Mouse (Mus musculus): ENCODE data around the gene Tomm20. TPM values are rescaled to one million over a fixed set of nuclear protein-coding genes. Genes with fewer than 3 reads are reported as not detected.
A peak's percentile ranks its signal among the peaks of the same experiment; 100 is the strongest.
"Not testable (repeated sequence)": the region's sequence is repeated elsewhere in the genome, so short reads cannot be mapped to it uniquely, and the experiment has no call there.

Tomm20 gene
- 198 and 207 TPM in 2 replicates for polyA plus RNA-seq (2015; fragmentation: Nextera tagmentation; extraction: Ambion mirVana)

DNA sequence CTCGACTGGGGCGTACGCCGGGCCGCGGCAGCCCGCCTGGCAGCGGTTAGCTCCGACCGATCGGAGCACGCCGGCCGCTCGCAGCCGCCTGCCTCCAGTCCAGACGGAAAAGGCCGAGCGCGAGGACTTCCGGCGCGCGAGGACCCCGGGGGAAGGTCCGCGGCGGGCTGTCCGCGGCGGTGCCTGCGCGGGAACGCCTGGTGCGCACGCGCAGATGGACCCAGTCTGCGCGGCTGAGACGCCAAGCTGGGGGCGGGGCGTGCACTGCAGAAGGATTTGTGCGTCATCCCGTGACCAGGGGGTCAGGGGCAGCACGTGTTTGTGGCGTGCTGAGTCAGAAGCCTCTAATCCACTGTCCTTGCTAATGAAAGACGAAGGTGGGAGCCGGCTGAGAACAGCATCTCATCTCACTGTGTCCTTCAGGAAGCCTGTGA lies at the start of gene Tomm20:
Tomm20 (minus strand) TSS at position 115 of the 434 bp plus-strand sequence.
- Histone ChIP-seq H3K27me3 (no peaks in the 10 kb centered on the region), H3K36me3 (peaks cover 26% of the 10 kb centered on the region), H3K9ac (replicated peaks) (peak within 1 kb of the TSS; percentile 93), H3K4me2 (replicated peaks) (peak within 1 kb of the TSS; percentile 98), H3K4me1 (replicated peaks) (peaks cover 26% of the 10 kb centered on the region), H3K9me3 (no peaks in the 10 kb centered on the region), H3K4me3 (replicated peaks) (peak within 1 kb of the TSS; percentile 75), H3K27ac (peak within 1 kb of the TSS; percentile 88)
- WGBS, result under 1% methylated on average over 39 of the region's 48 CpGs
- ATAC-seq, result peak; percentile 96

- H3K27me3 ChIP-seq, result 0 out of 2 replicates have a peak, but pooled peaks cover 3% of the 10 kb centered on the region
Observed at GRCm38 (mm10) chr8:126994506-126994905, 48.9 kb upstream of the Tomm20 start.

DNA sequence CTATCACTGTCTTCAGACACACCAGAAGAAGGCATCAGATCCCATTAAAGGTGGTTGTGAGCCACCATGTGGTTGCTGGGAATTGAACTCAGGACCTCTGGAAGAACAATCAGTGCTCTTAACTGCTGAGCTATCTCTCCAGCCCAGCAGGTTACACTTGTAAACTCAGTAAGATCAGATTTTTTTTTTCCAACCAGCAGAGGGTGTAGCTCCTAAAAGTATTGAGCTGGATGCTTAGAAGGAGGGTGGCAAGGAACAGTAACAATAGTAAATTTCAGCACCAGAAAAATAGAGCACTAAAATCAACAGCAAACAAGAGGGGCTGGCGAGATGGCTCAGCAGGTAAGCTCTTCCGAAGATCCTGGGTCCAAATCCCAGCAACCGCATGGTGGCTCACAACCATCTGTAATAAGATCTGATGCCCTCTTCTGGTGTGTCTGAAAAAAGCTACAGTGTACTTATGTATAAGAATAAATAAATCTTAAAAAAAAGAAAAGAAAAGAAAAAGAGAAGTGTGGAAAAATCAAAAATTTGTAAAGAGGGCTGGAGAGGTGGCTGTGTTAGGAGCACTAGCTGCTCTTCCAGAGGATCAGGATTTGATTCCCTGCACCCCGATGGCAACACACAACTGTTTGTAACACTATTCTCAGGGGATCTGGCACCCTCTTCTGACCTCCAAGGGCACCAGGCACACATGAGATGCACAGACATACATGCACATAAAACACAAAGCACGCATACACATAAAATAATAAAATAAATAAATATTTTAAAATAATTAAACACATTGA lies 43.9 kb upstream of the Tomm20 start:
- Histone ChIP-seq H3K27ac (no peak overlapping the region), H3K4me1 (replicated peaks) (0 out of 2 replicates have a peak, but pooled peaks cover 1% of the 10 kb centered on the region), H3K36me3 (no peaks in the 10 kb centered on the region), H3K27me3 (no peaks in the 10 kb centered on the region), H3K9ac (replicated peaks) (no peak overlapping the region), H3K4me3 (replicated peaks) (no peak overlapping the region), H3K9me3 (no peaks in the 10 kb centered on the region; the same call in 1 of the 2 replicates), H3K4me2 (replicated peaks) (no peak overlapping the region)
- WGBS, result 82% methylated on average over 5 of the region's 5 CpGs
- no peak for ATAC-seq

More at GRCm38 (mm10) chr8:126994506-126994905, 48.9 kb upstream of the Tomm20 start:
- no peak overlapping the region for H3K4me3 ChIP-seq (replicated peaks)
- no peaks in the 10 kb centered on the region; the same call in 1 of the 2 replicates for H3K9me3 ChIP-seq
- 0 out of 2 replicates have a peak, but pooled peaks have one; percentile 30 for ATAC-seq
- no peak overlapping the region for H3K27ac ChIP-seq
- no peak overlapping the region for H3K4me2 ChIP-seq (replicated peaks)
- H3K9ac ChIP-seq (replicated peaks), result no peak overlapping the region
- H3K4me1 ChIP-seq (replicated peaks), result peaks cover 3% of the 10 kb centered on the region; the same call in 1 of the 2 replicates
- no peaks in the 10 kb centered on the region for H3K36me3 ChIP-seq
- 73% methylated on average over 1 of the region's 1 CpGs for WGBS

DNA sequence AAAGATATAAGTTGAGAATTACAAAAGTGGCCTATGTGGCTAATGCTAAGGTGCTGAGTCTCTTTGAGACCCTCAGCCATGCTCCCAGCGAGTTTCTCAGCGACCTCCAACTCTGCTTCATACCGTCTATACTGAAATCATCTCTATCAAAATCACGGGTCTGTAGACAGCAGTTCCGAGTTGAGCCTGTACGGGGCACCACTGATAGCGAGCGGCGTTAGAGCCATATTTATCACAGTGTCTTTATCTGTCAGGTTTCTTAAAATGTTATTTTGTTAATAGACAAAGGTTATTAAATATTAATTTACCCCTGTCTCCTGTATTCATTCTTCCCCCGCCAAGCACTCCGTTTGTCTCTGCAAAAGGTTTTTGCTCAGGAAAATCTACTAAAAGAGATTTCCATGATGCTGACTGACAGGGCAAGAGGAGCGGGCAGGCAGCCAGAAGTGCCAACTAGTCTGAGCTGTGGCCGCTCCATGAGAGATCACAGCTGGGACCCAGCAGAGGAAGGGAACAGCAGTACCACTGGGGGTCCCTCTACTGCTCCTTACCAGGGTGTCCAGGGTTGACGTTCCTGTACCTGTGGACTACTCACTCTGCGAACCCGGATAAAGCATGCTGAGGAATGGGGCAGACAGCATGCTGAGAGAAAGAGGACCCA lies 42.8 kb upstream of the Tomm20 start:
- no peaks in the 10 kb centered on the region for H3K36me3 ChIP-seq
- H3K27ac ChIP-seq, result no peak overlapping the region
- 0 out of 2 replicates have a peak, but pooled peaks cover 3% of the 10 kb centered on the region for H3K27me3 ChIP-seq
- no peak overlapping the region for H3K4me2 ChIP-seq (replicated peaks)
- H3K4me1 ChIP-seq (replicated peaks), result no peaks in the 10 kb centered on the region
- no peaks in the 10 kb centered on the region; the same call in 1 of the 2 replicates for H3K9me3 ChIP-seq
- ATAC-seq, result no peak
- no peak overlapping the region for H3K4me3 ChIP-seq (replicated peaks)
- no peak overlapping the region for H3K9ac ChIP-seq (replicated peaks)
- WGBS, result 61% methylated on average over 16 of the region's 16 CpGs

- H3K27me3 ChIP-seq, result 0 out of 2 replicates have a peak, but pooled peaks cover 3% of the 10 kb centered on the region
- 4% methylated on average over 12 of the region's 12 CpGs for WGBS
- no peak overlapping the region for H3K9ac ChIP-seq (replicated peaks)
- H3K27ac ChIP-seq, result no peak overlapping the region
- no peak overlapping the region for H3K4me2 ChIP-seq (replicated peaks)
- H3K4me1 ChIP-seq (replicated peaks), result no peaks in the 10 kb centered on the region
- H3K9me3 ChIP-seq, result no peaks in the 10 kb centered on the region; the same call in 1 of the 2 replicates
- peak; percentile 58; the same call in 1 of the 2 replicates for ATAC-seq
- no peaks in the 10 kb centered on the region for H3K36me3 ChIP-seq
- H3K4me3 ChIP-seq (replicated peaks), result no peak overlapping the region
Observed at GRCm38 (mm10) chr8:126986495-126986894, 40.9 kb upstream of the Tomm20 start.

GRCm38 (mm10) chr8:126980046-126980445 lies 34.4 kb upstream of the Tomm20 start:
- no peak overlapping the region for H3K9ac ChIP-seq (replicated peaks)
- no peak for ATAC-seq
- H3K36me3 ChIP-seq, result no peaks in the 10 kb centered on the region
- peaks cover 33% of the 10 kb centered on the region for H3K27me3 ChIP-seq
- no peaks in the 10 kb centered on the region for H3K9me3 ChIP-seq
- WGBS, result 78% methylated on average over 5 of the region's 5 CpGs
- no peak overlapping the region for H3K4me2 ChIP-seq (replicated peaks)
- H3K4me3 ChIP-seq (replicated peaks), result no peak overlapping the region
- H3K27ac ChIP-seq, result no peak overlapping the region
- 0 out of 2 replicates have a peak, but pooled peaks cover 4% of the 10 kb centered on the region for H3K4me1 ChIP-seq (replicated peaks)

DNA sequence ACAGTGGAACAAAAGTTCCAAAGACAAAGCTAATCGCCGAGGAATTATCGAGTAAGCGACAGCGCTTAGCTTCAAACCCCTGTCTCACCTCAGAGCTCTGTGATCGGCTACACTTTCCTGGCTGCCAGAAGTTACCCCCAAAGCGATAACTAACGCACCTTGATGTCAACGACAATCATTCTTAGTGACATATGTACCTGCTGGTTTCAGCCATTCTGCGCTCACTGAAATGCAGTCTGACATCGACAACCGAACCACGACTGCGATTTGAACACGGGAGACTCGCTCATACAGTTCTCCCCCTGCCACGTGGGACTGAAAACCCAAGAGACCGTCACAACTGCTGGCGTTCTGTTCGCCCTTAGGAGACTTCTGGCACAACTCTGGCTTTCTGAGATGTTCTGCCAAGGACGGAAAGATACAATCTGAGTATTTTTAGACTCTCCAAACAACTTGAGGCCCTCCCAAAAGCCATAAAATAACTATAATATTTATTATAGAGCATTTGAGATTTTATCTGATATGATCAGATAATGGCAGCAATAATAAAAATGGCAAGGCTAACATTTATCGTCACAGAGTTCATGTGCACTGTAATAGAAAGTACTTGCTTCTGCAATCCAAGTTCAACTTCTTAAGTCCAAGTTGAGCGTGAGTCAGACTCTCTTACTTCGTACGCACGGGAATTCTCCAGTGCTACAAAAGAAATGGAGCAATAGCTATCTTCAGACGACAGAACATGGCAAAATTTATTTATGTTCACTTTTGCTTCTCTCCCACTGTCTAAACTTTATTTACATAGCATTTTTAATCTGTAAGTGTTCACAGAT lies 33.7 kb upstream of the Tomm20 start:
- peak overlapping the region; percentile 28 for H3K4me2 ChIP-seq (replicated peaks)
- no peaks in the 10 kb centered on the region for H3K9me3 ChIP-seq
- 25% methylated on average over 27 of the region's 27 CpGs for WGBS
- H3K36me3 ChIP-seq, result no peaks in the 10 kb centered on the region
- peaks cover 30% of the 10 kb centered on the region for H3K27me3 ChIP-seq
- 0 out of 2 replicates have a peak, but pooled peaks cover 4% of the 10 kb centered on the region for H3K4me1 ChIP-seq (replicated peaks)
- no peak for ATAC-seq
- H3K9ac ChIP-seq (replicated peaks), result no peak overlapping the region
- no peak overlapping the region for H3K27ac ChIP-seq
- peak overlapping the region; percentile 11 for H3K4me3 ChIP-seq (replicated peaks)

DNA sequence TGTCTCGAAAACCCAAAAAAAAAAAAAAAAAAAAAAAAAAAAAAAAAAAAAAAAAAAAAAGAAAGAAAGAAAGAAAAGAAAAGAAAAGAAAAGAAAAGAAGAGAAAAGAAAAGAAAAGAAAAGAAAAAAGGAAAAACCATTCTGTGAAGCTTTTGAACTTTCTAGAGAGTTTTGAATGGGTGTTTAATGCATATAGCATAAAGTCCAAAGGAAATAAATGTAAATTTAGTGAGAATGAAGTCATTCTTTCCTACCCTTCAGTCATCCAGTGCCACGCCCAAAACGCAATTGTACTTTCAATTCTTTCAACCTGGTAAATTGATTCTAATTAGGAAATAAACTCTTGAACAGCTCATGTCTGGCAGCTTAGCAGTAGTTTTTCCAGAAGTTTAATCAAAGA lies 32.9 kb upstream of the Tomm20 start:
- peaks cover 30% of the 10 kb centered on the region for H3K27me3 ChIP-seq
- not testable (repeated sequence) for H3K4me3 ChIP-seq (replicated peaks); H3K9ac ChIP-seq (replicated peaks); H3K36me3 ChIP-seq; H3K4me1 ChIP-seq (replicated peaks); H3K27ac ChIP-seq; H3K9me3 ChIP-seq; ATAC-seq; H3K4me2 ChIP-seq (replicated peaks)
- WGBS, result 49% methylated on average over 2 of the region's 3 CpGs

DNA sequence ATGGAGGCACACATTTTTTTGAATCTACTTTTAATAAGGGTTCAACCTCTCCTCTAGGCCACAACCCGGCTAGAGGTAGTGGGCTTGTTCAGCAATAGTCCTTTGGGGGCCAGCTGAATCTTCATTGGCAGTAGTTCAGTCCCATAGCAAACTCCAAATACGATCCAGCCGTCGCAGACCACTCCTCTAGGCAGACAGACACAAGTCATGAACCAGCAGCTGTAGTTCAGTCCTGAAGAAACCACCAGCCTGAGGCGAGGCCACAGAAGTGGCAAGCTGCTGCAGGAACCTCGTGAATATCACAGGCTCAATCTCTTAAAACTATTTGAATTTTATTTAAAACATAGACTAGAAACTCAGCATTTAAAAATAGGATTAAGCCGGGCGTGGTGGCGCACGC lies 32.4 kb upstream of the Tomm20 start:
- Histone ChIP-seq H3K9me3 (no peaks in the 10 kb centered on the region), H3K9ac (replicated peaks) (no peak overlapping the region), H3K27me3 (peaks cover 30% of the 10 kb centered on the region), H3K36me3 (no peaks in the 10 kb centered on the region), H3K4me1 (replicated peaks) (0 out of 2 replicates have a peak, but pooled peaks cover 4% of the 10 kb centered on the region), H3K4me2 (replicated peaks) (no peak overlapping the region), H3K27ac (no peak overlapping the region), H3K4me3 (replicated peaks) (no peak overlapping the region)
- WGBS, result 79% methylated on average over 10 of the region's 10 CpGs
- ATAC-seq, result no peak

- WGBS, result 68% methylated on average over 8 of the region's 8 CpGs
- peaks cover 30% of the 10 kb centered on the region for H3K27me3 ChIP-seq
- no peaks in the 10 kb centered on the region for H3K9me3 ChIP-seq
- ATAC-seq, result no peak
- 0 out of 2 replicates have a peak, but pooled peaks cover 4% of the 10 kb centered on the region for H3K4me1 ChIP-seq (replicated peaks)
- no peak overlapping the region for H3K4me3 ChIP-seq (replicated peaks)
- no peak overlapping the region for H3K27ac ChIP-seq
- H3K4me2 ChIP-seq (replicated peaks), result no peak overlapping the region
- no peaks in the 10 kb centered on the region for H3K36me3 ChIP-seq
- H3K9ac ChIP-seq (replicated peaks), result no peak overlapping the region
Observed at GRCm38 (mm10) chr8:126976608-126977348, 31.1 kb upstream of the Tomm20 start.

GRCm38 (mm10) chr8:126975706-126976105 lies 30.1 kb upstream of the Tomm20 start:
- Histone ChIP-seq H3K9ac (replicated peaks) (no peak overlapping the region), H3K36me3 (no peaks in the 10 kb centered on the region), H3K27me3 (peaks cover 30% of the 10 kb centered on the region), H3K9me3 (no peaks in the 10 kb centered on the region), H3K4me1 (replicated peaks) (peaks cover 6% of the 10 kb centered on the region; the same call in 1 of the 2 replicates), H3K4me3 (replicated peaks) (no peak overlapping the region), H3K27ac (no peak overlapping the region), H3K4me2 (replicated peaks) (no peak overlapping the region)
- WGBS, result 11% methylated on average over 1 of the region's 1 CpGs
- no peak for ATAC-seq

Measured in midbrain, embryonic 13.5 days (tissue).